Mouse (Mus musculus): ENCODE measurements around the gene Tmem72.

DNA sequence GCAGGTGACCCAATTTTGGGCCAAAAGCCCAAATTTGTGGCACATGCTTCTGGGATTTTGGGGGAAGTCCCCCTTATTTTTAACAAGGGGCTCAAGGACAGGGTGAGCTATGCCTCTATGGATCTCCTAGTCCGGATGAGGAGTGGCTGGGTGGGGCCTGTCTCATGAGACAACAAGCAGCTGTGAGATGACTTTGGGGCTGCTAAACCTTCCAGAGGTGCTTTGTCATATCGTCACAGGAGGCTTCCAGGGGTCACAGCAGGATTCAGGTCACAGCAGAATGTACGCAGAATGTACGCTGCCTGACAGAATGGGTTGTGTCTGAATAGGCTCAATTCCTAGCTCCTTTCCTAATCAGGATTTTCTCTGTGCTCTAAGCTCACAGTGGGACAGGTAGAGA lies 1.6 kb upstream of the Tmem72 start:
- TF ChIP-seq CTCF (IDR thresholded peaks at IDR 0.05) (no peak), EP300 (IDR thresholded peaks at IDR 0.05) (no peak)
